Mouse (Mus musculus): ENCODE results near the gene Asz1. TPM values are rescaled to one million over a fixed set of nuclear protein-coding genes. Genes with fewer than 3 reads are reported as not detected.

Asz1 gene
- polyA plus RNA-seq, 1 experiment from 2014 or later, result not detected

- H3K4me1 ChIP-seq (replicated peaks), result no peaks in the 10 kb centered on the region
- ATAC-seq (ENCODE audit: low read depth), result no peak
- H3K36me3 ChIP-seq, result no peaks in the 10 kb centered on the region
- H3K27me3 ChIP-seq, result no peaks in the 10 kb centered on the region
- no peak overlapping the region for H3K4me2 ChIP-seq
- H3K9me3 ChIP-seq, result no peaks in the 10 kb centered on the region
- H3K9ac ChIP-seq, result no peak overlapping the region
- no peak overlapping the region for H3K27ac ChIP-seq (replicated peaks)
- WGBS, result 90% methylated on average over 4 of the region's 4 CpGs
- H3K4me3 ChIP-seq, result no peak overlapping the region
Measured at GRCm38 (mm10) chr6:18044299-18044698, 64.6 kb downstream of the Asz1 start.

GRCm38 (mm10) chr6:18043172-18043571, 65.7 kb downstream of the Asz1 start:
- Histone ChIP-seq H3K27ac (replicated peaks) (no peak overlapping the region), H3K9me3 (no peaks in the 10 kb centered on the region), H3K9ac (no peak overlapping the region), H3K4me2 (no peak overlapping the region), H3K4me3 (no peak overlapping the region), H3K4me1 (replicated peaks) (no peaks in the 10 kb centered on the region), H3K27me3 (no peaks in the 10 kb centered on the region), H3K36me3 (no peaks in the 10 kb centered on the region)
- WGBS, result 85% methylated on average over 5 of the region's 5 CpGs
- ATAC-seq (ENCODE audit: low read depth), result no peak

GRCm38 (mm10) chr6:18032271-18032670, 76.6 kb downstream of the Asz1 start:
- no peak for ATAC-seq (ENCODE audit: low read depth)
- Histone ChIP-seq H3K9ac (no peak overlapping the region), H3K27ac (replicated peaks) (no peak overlapping the region), H3K36me3 (no peaks in the 10 kb centered on the region), H3K27me3 (peaks cover 53% of the 10 kb centered on the region), H3K9me3 (no peaks in the 10 kb centered on the region), H3K4me3 (peak overlapping the region; percentile 47), H3K4me2 (peak overlapping the region; percentile 90), H3K4me1 (replicated peaks) (peaks cover 26% of the 10 kb centered on the region)
- 18% methylated on average over 6 of the region's 6 CpGs for WGBS

GRCm38 (mm10) chr6:18031509-18032010, 77.3 kb downstream of the Asz1 start:
- H3K9me3 ChIP-seq, result no peaks in the 10 kb centered on the region
- ATAC-seq (ENCODE audit: low read depth), result peak; percentile 59; the same call in 1 of the 2 replicates
- peak overlapping the region; percentile 90 for H3K4me2 ChIP-seq
- H3K4me1 ChIP-seq (replicated peaks), result peaks cover 26% of the 10 kb centered on the region
- H3K27me3 ChIP-seq, result peaks cover 53% of the 10 kb centered on the region
- no peaks in the 10 kb centered on the region for H3K36me3 ChIP-seq
- H3K27ac ChIP-seq (replicated peaks), result no peak overlapping the region
- peak overlapping the region; percentile 27; the same call in 1 of the 2 replicates for H3K9ac ChIP-seq
- peak overlapping the region; percentile 47 for H3K4me3 ChIP-seq
- 2% methylated on average over 29 of the region's 29 CpGs for WGBS

- H3K36me3 ChIP-seq, result no peaks in the 10 kb centered on the region
- H3K27me3 ChIP-seq, result peaks cover 53% of the 10 kb centered on the region
- H3K27ac ChIP-seq (replicated peaks), result no peak overlapping the region
- H3K4me2 ChIP-seq, result peak overlapping the region; percentile 90
- no peaks in the 10 kb centered on the region for H3K9me3 ChIP-seq
- 0 out of 2 replicates have a peak, but pooled peaks have one; percentile 20 for ATAC-seq (ENCODE audit: low read depth)
- H3K9ac ChIP-seq, result 0 out of 2 replicates have a peak overlapping the region, but pooled peaks have one; percentile 27
- H3K4me3 ChIP-seq, result peak overlapping the region; percentile 47
- H3K4me1 ChIP-seq (replicated peaks), result peaks cover 26% of the 10 kb centered on the region
- 9% methylated on average over 12 of the region's 12 CpGs for WGBS
Measured at GRCm38 (mm10) chr6:18030868-18031508, 77.9 kb downstream of the Asz1 start.

- Histone ChIP-seq H3K4me1 (replicated peaks) (peaks cover 26% of the 10 kb centered on the region), H3K4me3 (peak within 1 kb of the TSS; percentile 47), H3K9me3 (no peaks in the 10 kb centered on the region), H3K36me3 (no peaks in the 10 kb centered on the region), H3K4me2 (peak within 1 kb of the TSS; percentile 90), H3K27me3 (peaks cover 53% of the 10 kb centered on the region), H3K9ac (peak within 1 kb of the TSS; percentile 51), H3K27ac (replicated peaks) (no peak within 1 kb of the TSS)
- 0 out of 2 replicates have a peak, but pooled peaks have one; percentile 42 for ATAC-seq (ENCODE audit: low read depth)
- WGBS, result under 1% methylated on average over 47 of the region's 47 CpGs
Measured at GRCm38 (mm10) chr6:18029746-18030656, 78.9 kb downstream of the Asz1 start, which contains the start of gene Wnt2. Gene Wnt2, minus strand, starts transcription at chr6:18030585.

GRCm38 (mm10) chr6:18024133-18024794, 84.6 kb downstream of the Asz1 start:
- no peak overlapping the region for H3K9ac ChIP-seq
- H3K9me3 ChIP-seq, result no peaks in the 10 kb centered on the region
- no peak overlapping the region for H3K4me2 ChIP-seq
- H3K27me3 ChIP-seq, result peaks cover 14% of the 10 kb centered on the region
- no peak overlapping the region for H3K4me3 ChIP-seq
- H3K27ac ChIP-seq (replicated peaks), result no peak overlapping the region
- 70% methylated on average over 8 of the region's 8 CpGs for WGBS
- no peaks in the 10 kb centered on the region for H3K36me3 ChIP-seq
- no peaks in the 10 kb centered on the region for H3K4me1 ChIP-seq (replicated peaks)
- no peak; the same call in 1 of the 2 replicates for ATAC-seq (ENCODE audit: low read depth)

GRCm38 (mm10) chr6:18013346-18013745, 95.5 kb downstream of the Asz1 start:
- no peak overlapping the region for H3K9ac ChIP-seq
- no peak for ATAC-seq (ENCODE audit: low read depth)

GRCm38 (mm10) chr6:18007356-18007755, 101.5 kb downstream of the Asz1 start:
- H3K36me3 ChIP-seq, result no peaks in the 10 kb centered on the region
- H3K27me3 ChIP-seq, result no peaks in the 10 kb centered on the region
- ATAC-seq (ENCODE audit: low read depth), result no peak
- no peak overlapping the region for H3K9ac ChIP-seq
- no peak overlapping the region for H3K4me3 ChIP-seq
- H3K9me3 ChIP-seq, result no peaks in the 10 kb centered on the region
- no peak overlapping the region for H3K27ac ChIP-seq (replicated peaks)
- no peak overlapping the region for H3K4me2 ChIP-seq
- WGBS, result 85% methylated on average over 3 of the region's 3 CpGs
- H3K4me1 ChIP-seq (replicated peaks), result no peaks in the 10 kb centered on the region

More at GRCm38 (mm10) chr6:18013346-18013745, 95.5 kb downstream of the Asz1 start:
- no peaks in the 10 kb centered on the region for H3K9me3 ChIP-seq
- 71% methylated on average over 7 of the region's 7 CpGs for WGBS
- H3K27me3 ChIP-seq, result no peaks in the 10 kb centered on the region
- H3K4me2 ChIP-seq, result no peak overlapping the region
- no peak overlapping the region for H3K4me3 ChIP-seq
- H3K36me3 ChIP-seq, result no peaks in the 10 kb centered on the region
- H3K4me1 ChIP-seq (replicated peaks), result no peaks in the 10 kb centered on the region
- H3K27ac ChIP-seq (replicated peaks), result no peak overlapping the region

GRCm38 (mm10) chr6:18002065-18002464, 106.8 kb downstream of the Asz1 start:
- Histone ChIP-seq H3K27ac (replicated peaks) (no peak overlapping the region), H3K4me3 (no peak overlapping the region), H3K9ac (no peak overlapping the region), H3K27me3 (no peaks in the 10 kb centered on the region), H3K4me1 (replicated peaks) (no peaks in the 10 kb centered on the region), H3K9me3 (no peaks in the 10 kb centered on the region), H3K36me3 (no peaks in the 10 kb centered on the region), H3K4me2 (no peak overlapping the region)
- no peak for ATAC-seq (ENCODE audit: low read depth)
- WGBS, result 93% methylated on average over 6 of the region's 6 CpGs

Measured in neural tube, embryonic 13.5 days (tissue).